Mouse (Mus musculus) ES-E14 (cell line): ENCODE results near the gene BC030499. TPM values are rescaled to one million over a fixed set of nuclear protein-coding genes. Genes with fewer than 3 reads are reported as not detected.

ENCODE experiments used
- DNase-seq: peaks from one replicate; pipeline ENCODE4 v3.0.0-alpha.2; 2013; ENCODE audit warnings: low read depth, low spot score
- H3K27ac ChIP-seq: 2 replicates; pipeline ENCODE4 v1.5.1; 2012; ENCODE audit warnings: low read depth, mild to moderate bottlenecking, low read length, moderate library complexity, mixed read lengths; ENCODE audit not compliant: poor library complexity, insufficient read depth, severe bottlenecking
- H3K36me3 ChIP-seq: 2 replicates; pipeline ENCODE4 v1.6.1; 2012; ENCODE audit warnings: mild to moderate bottlenecking, low read length, moderate library complexity, mixed read lengths; ENCODE audit not compliant: control insufficient read depth, poor library complexity, insufficient read depth, severe bottlenecking
- H3K4me1 ChIP-seq, 2 experiments: fragments of 150-350 bp in 1 of 2; sonication (generic) in 1 of 2; 2 replicates each; pipeline ENCODE4 v1.6.1; 2012; ENCODE audit warnings: low read length in 2 of 2, mild to moderate bottlenecking in 1 of 2, mixed read lengths in 1 of 2; ENCODE audit not compliant: control insufficient read depth in 2 of 2, insufficient read depth in 2 of 2, poor library complexity in 1 of 2
- H3K4me3 ChIP-seq, 2 experiments: fragments of 150-350 bp in 1 of 2; sonication (generic) in 1 of 2; 2 replicates each; pipeline ENCODE4 v1.5.1; 2012; ENCODE audit warnings: low read length in 2 of 2, low read depth in 1 of 2, mild to moderate bottlenecking in 1 of 2, mixed read lengths in 1 of 2; ENCODE audit not compliant: insufficient read depth in 1 of 2, poor library complexity in 1 of 2, severe bottlenecking in 1 of 2
- H3K9ac ChIP-seq: 2 replicates; pipeline ENCODE4 v1.6.1; 2012; ENCODE audit warnings: low read depth, mild to moderate bottlenecking, low read length, mixed read lengths; ENCODE audit not compliant: poor library complexity, insufficient read depth, severe bottlenecking
- H3K9me3 ChIP-seq: fragments of 150-350 bp; sonication (generic); 2 replicates; pipeline ENCODE4 v1.6.1; 2012; ENCODE audit warnings: low read depth, mild to moderate bottlenecking, low read length; ENCODE audit not compliant: control insufficient read depth, insufficient read depth
- CHD2 ChIP-seq: IDR thresholded peaks from 2 replicates; pipeline ENCODE4 v1.6.1; 2014; ENCODE audit warnings: mild to moderate bottlenecking, low read depth, low read length, inconsistent platforms
- HCFC1 ChIP-seq: IDR thresholded peaks from 2 replicates; pipeline ENCODE4 v1.6.1; 2012; ENCODE audit warnings: low read length, inconsistent platforms, borderline replicate concordance; ENCODE audit not compliant: insufficient read depth
- MAFK ChIP-seq: IDR thresholded peaks from 2 replicates; pipeline ENCODE4 v1.6.1; 2014; ENCODE audit warnings: mild to moderate bottlenecking, low read depth, low read length, inconsistent platforms; ENCODE audit not compliant: insufficient read depth
- ZC3H11A ChIP-seq: IDR thresholded peaks from 2 replicates; pipeline ENCODE4 v1.6.1; 2012; ENCODE audit warnings: low read depth, mild to moderate bottlenecking, inconsistent platforms, low read length, borderline replicate concordance
- ZNF384 ChIP-seq: IDR thresholded peaks from 2 replicates; pipeline ENCODE4 v1.6.1; 2012; ENCODE audit warnings: low read depth, low read length, inconsistent platforms
- in situ Hi-C, 2 experiments: fragments of 600-800 bp; cut with MboI; formaldehyde crosslinking; loops; one replicate each; pipeline ENCODE4 v1.15.1; 2025; ENCODE audit warnings: low sequenced_read_pairs in 2 of 2, inconsistent platforms in 1 of 2; ENCODE audit not compliant: unreplicated experiment in 2 of 2
- total RNA-seq: library from RNA; depleted of rRNA; stranded (reverse); fragments of 300-350 nt; gene quantifications from 2 replicates; pipeline ENCODE4 v1.2.3, GENCODE M21; 2012

The BC030499 gene
- total RNA-seq, 1 experiment = 2.0 TPM

- in situ Hi-C loops = no loop called here
- no peak for TF ChIP-seq MAFK
- TF ChIP-seq HCFC1 = no peak
- no peak for TF ChIP-seq ZC3H11A
- TF ChIP-seq ZNF384 = no peak
- no peak for TF ChIP-seq CHD2
- H3K27ac ChIP-seq = no peak overlapping the region
- peaks cover 39% of the 10 kb centered on the region for H3K36me3 ChIP-seq
- H3K4me3 ChIP-seq = no peak overlapping the region
- H3K9me3 ChIP-seq = no peaks in the 10 kb centered on the region
- DNase-seq = no peak
- peaks cover 0 to 4% of the 10 kb centered on the region in 2 experiments; a peak in 1 of 4 replicates for H3K4me1 ChIP-seq
- H3K9ac ChIP-seq = no peak overlapping the region
These were observed 46.4 kb downstream of the BC030499 start for GRCm38 (mm10) chr11:78337040-78337439.

- Histone ChIP-seq H3K27ac (no peak overlapping the region), H3K9me3 (no peaks in the 10 kb centered on the region), H3K36me3 (peaks cover 23% of the 10 kb centered on the region), H3K4me1 (peaks cover 2 to 13% of the 10 kb centered on the region in 2 experiments; a peak in 2 of 4 replicates), H3K9ac (no peak overlapping the region), H3K4me3 (no peak overlapping the region)
- DNase-seq = no peak
- in situ Hi-C loops = no loop called here
- TF ChIP-seq MAFK (no peak), ZC3H11A (no peak), ZNF384 (no peak), CHD2 (no peak), HCFC1 (no peak)
These were observed 51.1 kb downstream of the BC030499 start for GRCm38 (mm10) chr11:78341702-78342101.

DNA sequence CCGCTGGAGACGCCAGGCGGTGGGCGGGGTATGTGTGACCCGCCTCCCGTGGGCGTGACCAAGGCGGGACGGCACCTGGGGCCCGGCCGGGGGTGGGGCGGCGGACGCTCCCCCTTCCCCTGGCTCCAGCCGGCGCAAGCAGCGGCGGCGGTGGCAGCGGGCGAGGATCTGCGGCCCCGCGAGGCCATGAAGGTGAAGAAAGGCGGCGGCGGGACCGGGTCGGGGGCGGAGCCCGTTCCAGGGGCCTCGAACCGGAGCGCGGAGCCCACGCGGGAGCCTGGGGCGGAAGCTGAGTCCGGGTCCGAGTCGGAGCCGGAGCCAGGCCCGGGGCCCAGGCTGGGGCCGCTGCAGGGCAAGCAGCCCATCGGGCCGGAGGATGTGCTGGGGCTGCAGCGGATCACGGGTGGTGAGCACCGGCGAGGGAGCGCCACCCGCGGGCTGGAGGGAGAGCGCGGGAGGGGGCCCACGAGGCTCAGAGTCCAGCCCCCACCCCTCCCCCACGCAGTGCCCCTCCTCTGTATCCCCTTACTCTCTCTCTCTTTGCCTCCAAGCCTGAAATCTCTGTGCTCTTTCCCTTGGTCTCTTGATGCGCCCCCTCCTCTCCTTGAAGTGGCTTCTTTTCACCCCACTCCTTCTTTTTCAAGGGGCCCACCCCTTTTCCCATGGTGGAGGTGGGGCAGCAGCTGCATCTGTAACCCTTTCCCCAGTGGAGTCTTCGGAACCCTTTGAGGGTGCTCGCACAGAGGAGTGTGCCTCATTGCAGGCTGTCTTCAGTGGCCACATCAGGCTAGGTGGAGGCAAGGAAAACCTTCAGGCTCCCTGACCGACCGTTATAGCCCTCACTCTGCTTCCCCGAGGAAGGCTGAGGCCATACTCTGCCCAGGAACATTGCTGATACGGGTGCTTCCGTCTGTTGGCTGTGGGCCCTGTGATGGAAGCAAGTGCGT lies 53.0 kb downstream of the BC030499 start, which contains the start of gene Unc119:
Gene Unc119, plus strand, starts transcription at position 102 of the 947 bp plus-strand sequence.
- H3K4me1 ChIP-seq = peaks cover 2 to 24% of the 10 kb centered on the region in 2 experiments; a peak in 3 of 4 replicates
- H3K9me3 ChIP-seq = no peaks in the 10 kb centered on the region
- peak within 1 kb of the TSS; percentile 76 to 91 for H3K4me3 ChIP-seq
- H3K9ac ChIP-seq = peak within 1 kb of the TSS; percentile 75
- H3K36me3 ChIP-seq = peaks cover 20% of the 10 kb centered on the region
- no peak within 1 kb of the TSS for H3K27ac ChIP-seq
- TF ChIP-seq CHD2 = no peak
- peak; percentile 49 for DNase-seq
- in situ Hi-C loops = no loop called here

DNA sequence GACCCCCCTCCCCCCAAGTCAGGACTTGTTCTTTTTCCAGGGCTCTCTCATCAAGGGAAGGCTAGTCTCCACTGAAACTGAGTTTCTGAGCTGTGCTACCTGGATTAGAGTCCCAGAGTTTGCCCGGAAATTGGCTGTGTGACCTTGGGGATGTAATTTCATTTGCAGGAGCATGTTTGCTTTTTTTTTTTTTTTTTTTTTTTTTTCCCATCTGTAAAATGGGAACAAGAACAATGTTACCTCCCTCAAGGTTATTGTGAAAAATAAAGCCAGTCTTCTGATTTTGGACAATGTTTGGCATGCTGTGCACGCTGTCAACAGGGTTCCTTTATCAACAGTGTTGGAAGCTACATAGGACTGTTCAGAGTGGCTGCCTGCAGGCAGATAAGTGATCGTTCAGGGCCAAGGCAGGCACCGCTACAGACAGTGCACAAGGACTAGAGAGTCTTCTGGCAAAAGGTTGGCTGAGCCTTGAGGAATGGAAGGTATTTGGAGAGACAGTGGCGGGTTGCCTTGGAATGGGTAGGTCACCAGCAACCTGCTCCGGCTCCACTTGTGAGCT lies 53.8 kb downstream of the BC030499 start:
- in situ Hi-C loops = no loop called here
- H3K9me3 ChIP-seq = no peaks in the 10 kb centered on the region
- H3K4me3 ChIP-seq = peak overlapping the region; percentile 76 to 91
- H3K27ac ChIP-seq = no peak overlapping the region
- DNase-seq = no peak
- H3K9ac ChIP-seq = no peak overlapping the region; the same call in 1 of the 2 replicates
- no peak for TF ChIP-seq HCFC1
- TF ChIP-seq ZNF384 = peak; percentile 46; the same call in 1 of the 2 replicates
- H3K36me3 ChIP-seq = peaks cover 14% of the 10 kb centered on the region; the same call in 1 of the 2 replicates
- H3K4me1 ChIP-seq = peaks cover 2 to 25% of the 10 kb centered on the region in 2 experiments; a peak in 3 of 4 replicates
